Mouse (Mus musculus) liver, adult (tissue): ENCODE measurements around the gene BC048671.

ENCODE experiments used
- GATA4 ChIP-seq: IDR thresholded peaks from 2 replicates; pipeline ENCODE4 v1.6.1; 2014; ENCODE audit warnings: mild to moderate bottlenecking, low read length; ENCODE audit not compliant: insufficient replicate concordance

The BC048671 gene

GRCm38 (mm10) chr6:90332561-90333425 is 31.8 kb downstream of the BC048671 start, which contains the start of gene Uroc1:
Uroc1 (plus strand) TSS chr6:90333284.
- TF ChIP-seq GATA4 = 0 out of 2 replicates have a peak, but pooled peaks have one; percentile 8

GRCm38 (mm10) chr6:90334244-90334643 is 33.2 kb downstream of the BC048671 start:
- TF ChIP-seq GATA4 = no peak

- no peak for TF ChIP-seq GATA4
Measured at GRCm38 (mm10) chr6:90342343-90342742, 41.3 kb downstream of the BC048671 start.

- TF ChIP-seq GATA4 = no peak
Measured at GRCm38 (mm10) chr6:90347183-90347582, 46.2 kb downstream of the BC048671 start.

GRCm38 (mm10) chr6:90348500-90348899 is 47.5 kb downstream of the BC048671 start:
- TF ChIP-seq GATA4 = no peak

GRCm38 (mm10) chr6:90350011-90350410 is 49.0 kb downstream of the BC048671 start:
- TF ChIP-seq GATA4 = no peak
